Mouse (Mus musculus): ENCODE results near the gene Olfr1085. TPM values are rescaled to one million over a fixed set of nuclear protein-coding genes. Genes with fewer than 3 reads are reported as not detected.
"Not testable (repeated sequence)": the region's sequence is repeated elsewhere in the genome, so short reads cannot be mapped to it uniquely, and the experiment has no call there.

Gene Olfr1085
- not detected in 2 replicates for polyA plus RNA-seq (2012; rRNA removed)

GRCm38 (mm10) chr2:86661919-86662318 is at the start of gene Olfr1085:
Gene Olfr1085, minus strand, starts transcription at chr2:86662019.
- DNase-seq (ENCODE audit: low spot score) = no peak

GRCm38 (mm10) chr2:86698295-86698694 is 36.5 kb upstream of the Olfr1085 start, which contains the start of gene Olfr1087:
Gene Olfr1087, minus strand, starts transcription at chr2:86698395.
- DNase-seq (ENCODE audit: low spot score) = no peak

- DNase-seq (ENCODE audit: low spot score) = no peak
These were observed 18.2 kb upstream of the Olfr1085 start, which contains the start of gene Olfr1086 for GRCm38 (mm10) chr2:86679992-86680391. Gene Olfr1086, minus strand, starts transcription at chr2:86680092.

GRCm38 (mm10) chr2:86639625-86640024 is 22.2 kb downstream of the Olfr1085 start, which contains the start of gene Olfr1084:
Gene Olfr1084, minus strand, starts transcription at chr2:86639725.
- DNase-seq (ENCODE audit: low spot score) = not testable (repeated sequence)

Other genes starting within 250 kb of the Olfr1085 start
- gene Olfr1061, start 248.0 kb downstream of the Olfr1085 start, polyA plus RNA-seq (2012; rRNA removed) = not detected in 2 replicates
- gene Olfr1062, start 235.3 kb downstream of the Olfr1085 start, polyA plus RNA-seq (2012; rRNA removed) = not detected in 2 replicates
- not detected in 2 replicates for gene Olfr1065, start 211.4 kb downstream of the Olfr1085 start, polyA plus RNA-seq (2012; rRNA removed)
- not detected in 2 replicates for gene Olfr1066, start 205.8 kb downstream of the Olfr1085 start, polyA plus RNA-seq (2012; rRNA removed)
- gene Olfr228, start 174.6 kb downstream of the Olfr1085 start, polyA plus RNA-seq (2012; rRNA removed) = not detected in 2 replicates
- gene Olfr1076, start 153.6 kb downstream of the Olfr1085 start, polyA plus RNA-seq (2012; rRNA removed) = not detected in 2 replicates
- gene Olfr1079, start 119.5 kb downstream of the Olfr1085 start, polyA plus RNA-seq (2012; rRNA removed) = not detected in 2 replicates
- not detected in 2 replicates for gene Olfr1080, start 103.8 kb downstream of the Olfr1085 start, polyA plus RNA-seq (2012; rRNA removed)
- gene Olfr1082, start 63.1 kb downstream of the Olfr1085 start, polyA plus RNA-seq (2012; rRNA removed) = not detected in 2 replicates
- gene Olfr1084, start 22.3 kb downstream of the Olfr1085 start, polyA plus RNA-seq (2012; rRNA removed) = not detected in 2 replicates
- not detected in 2 replicates for gene Olfr1086, start 18.1 kb upstream of the Olfr1085 start, polyA plus RNA-seq (2012; rRNA removed)
- not detected in 2 replicates for gene Olfr1087, start 36.4 kb upstream of the Olfr1085 start, polyA plus RNA-seq (2012; rRNA removed)
- gene Olfr1089, start 71.7 kb upstream of the Olfr1085 start, polyA plus RNA-seq (2012; rRNA removed) = not detected in 2 replicates
- not detected in 2 replicates for gene Olfr1090, start 97.0 kb upstream of the Olfr1085 start, polyA plus RNA-seq (2012; rRNA removed)
- not detected in 2 replicates for gene Olfr1093, start 120.5 kb upstream of the Olfr1085 start, polyA plus RNA-seq (2012; rRNA removed)
- gene Olfr141, start 148.0 kb upstream of the Olfr1085 start, polyA plus RNA-seq (2012; rRNA removed) = not detected in 2 replicates
- gene Olfr1094, start 162.6 kb upstream of the Olfr1085 start, polyA plus RNA-seq (2012; rRNA removed) = not detected in 2 replicates
- gene Olfr1095, start 189.7 kb upstream of the Olfr1085 start, polyA plus RNA-seq (2012; rRNA removed) = not detected in 2 replicates
- not detected in 2 replicates for gene Gm13723, start 212.8 kb upstream of the Olfr1085 start, polyA plus RNA-seq (2012; rRNA removed)
- gene Olfr1097, start 230.2 kb upstream of the Olfr1085 start, polyA plus RNA-seq (2012; rRNA removed) = not detected in 2 replicates